Mouse (Mus musculus): Measurements from ENCODE around the gene Prmt3.

DNA sequence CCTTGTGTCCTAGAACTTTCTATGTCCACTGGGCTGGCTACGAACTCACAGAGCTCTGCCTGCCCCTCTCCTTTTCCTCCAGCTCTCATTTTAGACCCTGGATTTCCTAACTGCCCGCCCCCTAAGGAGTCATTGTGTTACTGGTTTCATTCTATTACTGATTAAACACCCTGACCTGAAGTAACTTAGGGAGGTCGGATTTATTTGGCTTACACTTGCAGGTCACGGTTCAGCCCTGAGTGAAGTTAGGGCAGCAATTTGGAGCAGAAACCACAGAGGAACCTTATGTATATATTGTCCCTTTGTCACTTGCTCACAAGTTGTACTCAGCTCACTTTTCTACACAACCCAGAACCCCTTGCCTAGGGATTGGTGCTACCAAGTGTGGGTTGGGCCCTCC, 43.8 kb upstream of the Prmt3 start:
- TF ChIP-seq GATA1 (IDR thresholded peaks at IDR 0.05; ENCODE audit: borderline replicate concordance, low read length), result no peak
- TF ChIP-seq FLI1 (IDR thresholded peaks at IDR 0.05; ENCODE audit: low read length), result no peak
